Mouse (Mus musculus): ENCODE results near the gene Lrrc45.
"Not testable (repeated sequence)": the region's sequence is repeated elsewhere in the genome, so short reads cannot be mapped to it uniquely, and the experiment has no call there.

- TF ChIP-seq CTCF, EP300 (IDR thresholded peaks at IDR 0.05; ENCODE audit: low read depth): not testable (repeated sequence)
These were observed 15.8 kb downstream of the Lrrc45 start for GRCm38 (mm10) chr11:120729432-120730050.
